Mouse (Mus musculus) forebrain, embryonic 16.5 days (tissue): Measurements from ENCODE around the gene Myh4. TPM values are rescaled to one million over a fixed set of nuclear protein-coding genes. Genes with fewer than 3 reads are reported as not detected.

Source experiments
- ATAC-seq: fragments of 200-750 bp; cut with Nextera tagmentation; 2 replicates; pipeline ENCODE4 v1.8.0; 2017; ENCODE audit warnings: mild to moderate bottlenecking, moderate library complexity
- H3K27ac ChIP-seq: fragments of 300-500 bp; sonication (generic); 2 replicates; pipeline ENCODE4 v1.5.1; 2014; ENCODE audit warnings: low read length, control low read depth
- H3K27me3 ChIP-seq: fragments of 300-500 bp; sonication (generic); replicated peaks from 2 replicates; pipeline ENCODE4 v1.6.1; 2014; ENCODE audit warnings: low read length; ENCODE audit not compliant: control insufficient read depth, insufficient read depth
- H3K36me3 ChIP-seq: fragments of 300-500 bp; sonication (generic); 2 replicates; pipeline ENCODE4 v1.6.1; 2014; ENCODE audit not compliant: control insufficient read depth, insufficient read depth
- H3K4me1 ChIP-seq: fragments of 300-500 bp; sonication (generic); replicated peaks from 2 replicates; pipeline ENCODE4 v1.6.1; 2014; ENCODE audit warnings: low read length; ENCODE audit not compliant: control insufficient read depth, insufficient read depth
- H3K4me2 ChIP-seq: fragments of 300-500 bp; sonication (generic); 2 replicates; pipeline ENCODE4 v1.6.1; 2014; ENCODE audit warnings: mild to moderate bottlenecking, low read length, control low read depth
- H3K4me3 ChIP-seq: fragments of 300-500 bp; sonication (generic); replicated peaks from 2 replicates; pipeline ENCODE4 v1.5.1; 2014; ENCODE audit warnings: mild to moderate bottlenecking, low read length, control low read depth
- H3K9ac ChIP-seq: fragments of 300-500 bp; sonication (generic); replicated peaks from 2 replicates; pipeline ENCODE4 v1.6.1; 2014; ENCODE audit warnings: low read depth, low read length, control low read depth
- H3K9me3 ChIP-seq: fragments of 300-500 bp; sonication (generic); 2 replicates; pipeline ENCODE4 v1.6.1; 2016; ENCODE audit warnings: low read length; ENCODE audit not compliant: control insufficient read depth
- WGBS: fragments of 180-500 bp; shearing (Covaris S2); extraction: QIAGEN DNeasy Blood & Tissue Kit; methylation state at CpG from one replicate; pipeline ENCODE4 v1.1.7; 2014; 5-methylcytosine and 5-hydroxymethylcytosine counted together
- polyA plus RNA-seq: library from polyadenylated mRNA; unstranded; fragments of >200 nt; fragmentation: Nextera tagmentation; extraction: Ambion mirVana; gene quantifications from 2 replicates; pipeline ENCODE4 v1.2.1, GENCODE M21; 2015

Gene Myh4
- 0.04 TPM in 1 of 2 replicates, not detected in the other for polyA plus RNA-seq

DNA sequence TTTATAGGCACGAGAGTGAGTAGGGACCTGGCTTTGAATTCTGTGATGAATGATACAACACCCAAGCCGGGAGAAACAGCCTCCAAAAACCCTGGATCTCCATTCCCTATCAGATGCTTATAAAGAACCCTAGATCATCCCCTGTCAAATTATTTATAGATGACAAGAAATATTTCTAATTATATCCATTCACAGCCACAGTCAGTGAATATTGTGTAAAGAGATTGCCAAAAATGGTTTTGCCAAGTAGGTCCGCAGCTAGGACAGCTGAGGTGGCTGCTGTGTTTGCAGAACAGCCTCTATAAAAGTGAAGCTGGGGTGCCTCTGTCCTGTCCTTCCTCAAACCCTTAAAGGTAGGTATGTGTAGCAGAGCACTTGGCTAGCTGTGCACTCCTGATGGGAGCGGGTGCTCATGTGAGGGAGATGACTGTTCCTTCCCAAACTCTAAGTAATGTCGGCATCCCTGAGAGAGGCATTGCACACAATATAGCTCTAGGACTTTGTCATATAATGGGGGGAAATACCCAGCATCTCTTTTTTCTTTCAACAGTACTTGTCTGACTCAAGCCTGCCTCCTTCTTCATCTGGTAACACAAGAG lies at the start of gene Myh4:
TSS of gene Myh4 (plus strand) at position 549 of the 599 bp plus-strand sequence.
- H3K9ac ChIP-seq: no peak within 1 kb of the TSS
- no peaks in the 10 kb centered on the region for H3K36me3 ChIP-seq
- H3K27me3 ChIP-seq: no peaks in the 10 kb centered on the region
- H3K4me3 ChIP-seq: no peak within 1 kb of the TSS
- ATAC-seq: no peak
- H3K27ac ChIP-seq: no peak within 1 kb of the TSS
- no peaks in the 10 kb centered on the region for H3K9me3 ChIP-seq
- 65% methylated on average over 5 of the region's 5 CpGs for WGBS
- H3K4me1 ChIP-seq: no peaks in the 10 kb centered on the region
- no peak within 1 kb of the TSS for H3K4me2 ChIP-seq

DNA sequence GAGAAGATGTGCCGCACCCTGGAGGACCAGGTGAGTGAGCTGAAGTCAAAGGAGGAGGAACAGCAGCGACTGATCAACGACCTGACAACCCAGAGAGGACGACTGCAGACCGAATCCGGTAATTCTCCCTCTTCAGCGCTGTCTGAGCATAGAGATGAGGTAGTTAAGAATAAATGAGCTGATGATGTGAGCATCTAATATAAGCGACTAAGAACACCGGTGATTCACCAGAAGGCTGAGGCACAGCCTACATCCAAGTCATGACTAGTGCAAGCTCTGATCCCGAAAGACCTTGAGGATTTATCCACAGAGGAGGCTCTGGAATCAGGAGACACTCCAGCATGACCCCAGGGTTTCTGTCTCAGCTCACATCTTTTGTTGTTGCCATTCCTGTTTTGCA lies 47.5 kb upstream of the Myh4 start:
- no peaks in the 10 kb centered on the region for H3K9me3 ChIP-seq
- no peaks in the 10 kb centered on the region for H3K4me1 ChIP-seq
- 90% methylated on average over 10 of the region's 10 CpGs for WGBS
- no peak overlapping the region for H3K4me2 ChIP-seq
- no peaks in the 10 kb centered on the region for H3K36me3 ChIP-seq
- H3K27me3 ChIP-seq: no peaks in the 10 kb centered on the region
- H3K4me3 ChIP-seq: no peak overlapping the region
- no peak overlapping the region for H3K27ac ChIP-seq
- H3K9ac ChIP-seq: no peak overlapping the region
- ATAC-seq: no peak

DNA sequence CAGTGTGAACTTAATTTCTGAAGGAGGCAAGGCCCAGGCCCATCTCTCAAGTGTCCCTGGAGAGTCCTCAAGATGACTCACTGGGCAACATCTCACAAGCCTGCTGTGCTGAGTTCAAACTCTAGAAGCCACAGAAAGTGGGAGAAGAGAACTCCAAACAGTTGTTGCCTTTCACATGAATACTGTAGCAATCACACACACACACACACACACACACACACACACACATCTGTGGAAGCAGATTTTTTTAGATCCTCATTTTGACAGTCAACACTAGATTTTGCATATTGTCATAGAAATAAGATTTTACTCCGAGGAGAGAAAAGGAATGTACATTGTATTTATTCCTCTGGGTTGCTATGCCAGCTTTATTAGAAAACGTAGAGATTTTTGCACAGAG lies 47.0 kb upstream of the Myh4 start:
- ATAC-seq: no peak
- no peaks in the 10 kb centered on the region for H3K27me3 ChIP-seq
- WGBS: 84% methylated on average over 2 of the region's 2 CpGs
- H3K4me3 ChIP-seq: no peak overlapping the region
- no peak overlapping the region for H3K27ac ChIP-seq
- no peaks in the 10 kb centered on the region for H3K36me3 ChIP-seq
- H3K9me3 ChIP-seq: no peaks in the 10 kb centered on the region
- H3K9ac ChIP-seq: no peak overlapping the region
- no peak overlapping the region for H3K4me2 ChIP-seq
- H3K4me1 ChIP-seq: no peaks in the 10 kb centered on the region

DNA sequence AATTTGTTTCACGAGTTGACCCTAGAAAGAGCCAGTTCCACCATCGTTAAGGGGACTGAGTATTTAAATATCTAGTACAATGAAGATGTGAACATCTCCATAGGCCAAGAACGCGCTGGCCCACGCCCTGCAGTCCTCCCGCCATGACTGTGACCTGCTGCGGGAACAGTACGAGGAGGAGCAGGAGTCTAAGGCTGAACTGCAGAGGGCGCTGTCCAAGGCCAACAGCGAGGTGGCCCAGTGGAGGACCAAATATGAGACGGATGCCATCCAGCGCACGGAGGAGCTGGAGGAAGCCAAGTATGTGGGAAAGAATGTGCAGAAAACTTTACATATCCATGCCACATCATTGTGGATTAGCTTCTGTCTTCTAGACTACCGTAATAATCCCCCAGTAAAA lies 46.3 kb upstream of the Myh4 start:
- Histone ChIP-seq H3K9me3 (no peaks in the 10 kb centered on the region), H3K27me3 (no peaks in the 10 kb centered on the region), H3K9ac (no peak overlapping the region), H3K4me3 (no peak overlapping the region), H3K4me2 (no peak overlapping the region), H3K4me1 (no peaks in the 10 kb centered on the region), H3K36me3 (no peaks in the 10 kb centered on the region), H3K27ac (no peak overlapping the region)
- WGBS: 92% methylated on average over 14 of the region's 14 CpGs
- ATAC-seq: no peak

DNA sequence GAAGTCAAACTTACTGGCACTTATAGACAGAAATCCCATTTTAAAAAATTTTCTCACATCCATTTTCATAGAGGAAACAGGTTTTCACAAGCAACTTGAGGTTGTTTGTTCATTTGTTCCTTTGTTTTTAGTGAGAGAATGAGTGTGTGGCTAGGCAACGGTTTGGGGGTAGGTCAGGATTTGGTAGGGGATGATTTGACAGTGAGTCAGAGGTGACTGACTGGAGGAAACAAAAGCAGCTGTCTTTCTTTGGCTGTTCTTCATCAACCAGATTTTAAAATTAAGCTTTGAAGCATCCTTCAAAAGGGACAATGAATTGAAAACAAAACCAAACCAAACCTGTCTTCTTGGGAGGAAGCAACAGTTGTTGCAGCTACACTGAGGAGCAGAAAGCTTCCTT lies 38.5 kb upstream of the Myh4 start:
- Histone ChIP-seq H3K9ac (no peak overlapping the region), H3K27ac (no peak overlapping the region), H3K4me1 (no peaks in the 10 kb centered on the region), H3K27me3 (no peaks in the 10 kb centered on the region), H3K4me2 (no peak overlapping the region), H3K36me3 (no peaks in the 10 kb centered on the region), H3K9me3 (no peaks in the 10 kb centered on the region), H3K4me3 (no peak overlapping the region)
- 27% methylated on average over 1 of the region's 1 CpGs for WGBS
- ATAC-seq: no peak

DNA sequence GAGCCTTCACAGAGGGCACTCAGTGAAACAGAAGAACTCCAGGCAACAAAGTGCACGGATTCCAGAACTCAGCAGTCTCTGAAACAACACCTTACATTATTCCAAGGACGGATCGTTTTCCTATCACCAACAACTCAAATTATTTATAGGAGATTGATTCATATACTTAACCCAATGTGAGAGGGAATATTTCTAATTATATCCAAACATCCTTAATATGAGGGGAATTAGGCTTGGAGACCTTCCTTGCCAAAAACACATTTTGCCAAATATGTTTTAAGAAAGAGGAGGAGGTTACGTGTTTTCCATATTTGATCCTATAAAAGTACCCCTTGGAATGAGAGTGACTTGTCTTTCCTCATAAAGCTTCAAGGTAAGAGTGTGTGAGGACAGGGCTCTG lies 38.1 kb upstream of the Myh4 start, which contains the start of gene Myh1:
TSS of gene Myh1 (plus strand) at position 301 of the 400 bp plus-strand sequence.
- 84% methylated on average over 4 of the region's 4 CpGs for WGBS
- H3K36me3 ChIP-seq: no peaks in the 10 kb centered on the region
- no peak within 1 kb of the TSS for H3K9ac ChIP-seq
- ATAC-seq: no peak
- H3K9me3 ChIP-seq: no peaks in the 10 kb centered on the region
- no peak within 1 kb of the TSS for H3K4me2 ChIP-seq
- H3K4me1 ChIP-seq: no peaks in the 10 kb centered on the region
- no peak within 1 kb of the TSS for H3K27ac ChIP-seq
- no peak within 1 kb of the TSS for H3K4me3 ChIP-seq
- no peaks in the 10 kb centered on the region for H3K27me3 ChIP-seq

DNA sequence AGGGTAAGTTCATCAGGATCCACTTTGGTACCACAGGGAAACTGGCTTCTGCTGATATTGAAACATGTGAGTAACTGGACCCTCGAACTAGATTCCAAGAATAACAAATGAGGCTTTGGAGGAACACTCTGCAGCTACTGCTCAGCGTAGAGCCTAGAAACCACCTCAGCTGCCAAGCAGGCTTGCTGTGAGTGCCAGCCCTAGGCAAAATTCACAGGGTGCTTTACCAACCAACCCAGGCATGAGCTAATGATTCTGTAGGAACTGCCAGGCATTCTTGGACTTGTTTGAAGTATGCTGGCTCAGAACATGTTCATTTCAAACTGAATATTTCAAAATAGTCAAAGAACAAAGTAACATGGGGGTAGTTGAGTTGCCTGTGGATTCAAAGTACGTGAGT lies 33.1 kb upstream of the Myh4 start:
- no peaks in the 10 kb centered on the region for H3K27me3 ChIP-seq
- no peaks in the 10 kb centered on the region for H3K36me3 ChIP-seq
- H3K4me2 ChIP-seq: no peak overlapping the region
- H3K4me3 ChIP-seq: no peak overlapping the region
- H3K9ac ChIP-seq: no peak overlapping the region
- peak; percentile 57; the same call in 1 of the 2 replicates for ATAC-seq
- no peak overlapping the region for H3K27ac ChIP-seq
- H3K9me3 ChIP-seq: no peaks in the 10 kb centered on the region
- WGBS: 52% methylated on average over 3 of the region's 3 CpGs
- H3K4me1 ChIP-seq: no peaks in the 10 kb centered on the region

DNA sequence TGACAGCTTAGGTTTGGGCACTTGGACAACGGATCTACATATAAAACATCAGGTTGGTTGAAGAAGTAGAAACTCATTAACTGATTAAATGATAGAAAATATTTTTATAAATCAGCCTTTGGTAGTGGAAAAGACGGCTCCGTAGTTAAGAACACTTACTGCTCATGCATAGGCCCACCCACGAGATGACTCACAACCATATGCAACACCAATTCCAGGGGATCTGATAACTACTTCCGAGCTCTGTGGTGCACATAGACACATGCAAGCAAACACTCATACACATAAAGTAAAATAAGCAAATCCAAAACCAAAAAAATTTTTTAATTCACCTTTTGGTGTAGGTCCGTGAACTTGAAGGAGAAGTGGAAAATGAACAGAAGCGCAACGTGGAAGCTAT lies 16.0 kb upstream of the Myh4 start:
- H3K9ac ChIP-seq: no peak overlapping the region
- H3K9me3 ChIP-seq: no peaks in the 10 kb centered on the region
- no peaks in the 10 kb centered on the region for H3K36me3 ChIP-seq
- no peaks in the 10 kb centered on the region for H3K4me1 ChIP-seq
- H3K4me2 ChIP-seq: no peak overlapping the region
- no peak overlapping the region for H3K4me3 ChIP-seq
- no peak overlapping the region for H3K27ac ChIP-seq
- H3K27me3 ChIP-seq: no peaks in the 10 kb centered on the region
- ATAC-seq: no peak
- WGBS: 96% methylated on average over 8 of the region's 8 CpGs

DNA sequence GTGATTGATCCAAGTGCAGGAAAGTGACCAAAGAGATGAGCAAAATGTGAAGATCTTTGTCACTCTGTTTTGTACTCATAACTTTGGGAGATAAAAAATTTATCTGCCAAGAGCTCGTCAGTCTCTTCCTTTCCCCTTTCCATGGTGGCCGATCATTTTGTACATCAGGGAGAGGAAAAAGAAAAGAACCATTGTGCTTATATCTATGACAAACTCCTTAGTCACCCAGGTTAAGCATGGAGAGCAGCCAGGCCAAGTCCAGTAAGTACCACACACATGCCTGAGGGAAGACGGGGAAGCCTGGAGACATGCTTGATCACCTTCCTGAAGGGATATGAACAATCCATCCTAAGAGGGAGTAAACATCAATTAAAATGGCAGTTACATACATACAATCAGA lies 13.4 kb upstream of the Myh4 start:
- WGBS: 85% methylated on average over 2 of the region's 3 CpGs
- H3K27ac ChIP-seq: no peak overlapping the region

DNA sequence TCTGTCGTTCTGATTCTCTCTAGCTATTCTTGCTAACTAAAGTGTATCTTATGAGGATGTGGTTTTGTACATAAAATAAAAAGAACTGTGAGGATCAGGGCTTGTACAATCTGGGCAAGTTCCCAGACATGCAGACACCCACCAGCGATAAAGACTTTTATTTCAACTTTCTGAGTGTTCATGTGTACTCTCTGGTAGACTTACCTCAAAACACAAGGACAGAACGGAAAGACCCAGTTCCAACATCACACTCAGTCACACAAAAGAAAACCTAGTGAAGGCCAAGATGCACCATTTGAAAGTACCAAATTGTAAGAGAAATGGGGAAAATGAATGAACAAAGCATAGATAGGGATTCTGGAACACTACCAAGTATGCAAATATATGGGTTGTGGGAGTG lies 9.1 kb upstream of the Myh4 start:
- 72% methylated on average over 3 of the region's 3 CpGs for WGBS
- H3K27ac ChIP-seq: no peak overlapping the region
- ATAC-seq: no peak

More for the DNA sequence above, 13.4 kb upstream of the Myh4 start:
- Histone ChIP-seq H3K4me2 (no peak overlapping the region), H3K36me3 (no peaks in the 10 kb centered on the region), H3K4me3 (no peak overlapping the region), H3K27me3 (no peaks in the 10 kb centered on the region), H3K9me3 (no peaks in the 10 kb centered on the region), H3K9ac (no peak overlapping the region), H3K4me1 (no peaks in the 10 kb centered on the region)
- ATAC-seq: no peak

More for the DNA sequence above, 9.1 kb upstream of the Myh4 start:
- Histone ChIP-seq H3K4me3 (no peak overlapping the region), H3K27me3 (no peaks in the 10 kb centered on the region), H3K36me3 (no peaks in the 10 kb centered on the region), H3K9me3 (no peaks in the 10 kb centered on the region), H3K4me2 (no peak overlapping the region), H3K4me1 (no peaks in the 10 kb centered on the region), H3K9ac (no peak overlapping the region)
